Mouse (Mus musculus) CH12.LX (cell line): ENCODE measurements around the gene 1700123O20Rik. TPM values are rescaled to one million over a fixed set of nuclear protein-coding genes. Genes with fewer than 3 reads are reported as not detected.

Experiments used
- DNase-seq: peaks from one replicate; pipeline ENCODE4 v3.0.0-alpha.2; 2013; ENCODE audit errors: extremely low read depth
- H3K27ac ChIP-seq: 2 replicates; pipeline ENCODE4 v1.5.1; 2012; ENCODE audit warnings: low read depth, mild to moderate bottlenecking, control low read depth, moderate library complexity; ENCODE audit not compliant: insufficient read depth
- H3K27me3 ChIP-seq: replicated peaks from 2 replicates; pipeline ENCODE3; 2012; ENCODE audit warnings: inconsistent platforms
- H3K36me3 ChIP-seq, 2 experiments: replicated peaks in 1 of 2; 2 replicates each; pipeline versions ENCODE3 to v1.6.1; 2012; ENCODE audit warnings: inconsistent platforms in 1 of 2, low read length in 1 of 2, mild to moderate bottlenecking in 1 of 2, mixed read lengths in 1 of 2, moderate library complexity in 1 of 2; ENCODE audit not compliant: control insufficient read depth in 1 of 2, insufficient read depth in 1 of 2
- H3K4me1 ChIP-seq, 2 experiments: 2 replicates each; pipeline ENCODE4 v1.6.1; 2012; ENCODE audit warnings: inconsistent platforms in 1 of 2, moderate library complexity in 1 of 2; ENCODE audit not compliant: insufficient read depth in 2 of 2, control insufficient read depth in 1 of 2
- H3K4me2 ChIP-seq: 2 replicates; pipeline ENCODE4 v1.6.1; 2012; ENCODE audit warnings: low read depth, mild to moderate bottlenecking, control low read depth; ENCODE audit not compliant: poor library complexity, insufficient read depth, severe bottlenecking
- H3K4me3 ChIP-seq, 3 experiments: fragments of 150-350 bp in 1 of 3; sonication (generic) in 1 of 3; replicated peaks in 1 of 3; 2 replicates each; pipeline versions ENCODE3 to v1.5.1; 2011 to 2012; ENCODE audit warnings: low read depth in 2 of 3, low read length in 2 of 3, mild to moderate bottlenecking in 2 of 3, moderate library complexity in 2 of 3, control low read depth in 1 of 3, improper control_type of control experiment in 1 of 3, inconsistent platforms in 1 of 3, mixed read lengths in 1 of 3; ENCODE audit not compliant: poor library complexity in 1 of 3
- H3K79me2 ChIP-seq: replicated peaks from 2 replicates; pipeline ENCODE4 v1.6.1; 2012; ENCODE audit warnings: mild to moderate bottlenecking, moderate library complexity; ENCODE audit not compliant: control insufficient read depth, poor library complexity, insufficient read depth, severe bottlenecking; ENCODE audit errors: extremely low read depth
- H3K9ac ChIP-seq: 2 replicates; pipeline ENCODE4 v1.6.1; 2012; ENCODE audit warnings: low read depth, mild to moderate bottlenecking, control low read depth, moderate library complexity; ENCODE audit not compliant: insufficient read depth
- H3K9me3 ChIP-seq: replicated peaks from 2 replicates; pipeline ENCODE3; 2012; ENCODE audit warnings: low read length, inconsistent platforms, mixed read lengths
- BHLHE40 ChIP-seq: IDR thresholded peaks from 2 replicates; pipeline ENCODE4 v1.6.1; 2011; ENCODE audit warnings: mild to moderate bottlenecking, low read depth, low read length, improper control_type of control experiment
- CHD1 ChIP-seq: IDR thresholded peaks from 2 replicates; pipeline ENCODE4 v1.6.1; 2012; ENCODE audit warnings: low read depth, low read length, improper control_type of control experiment, inconsistent platforms
- CTCF ChIP-seq, 2 experiments: IDR thresholded peaks in 1 of 2; conservative IDR thresholded peaks in 1 of 2; 2 replicates each; pipeline ENCODE4 v1.5.1; 2011 to 2012; ENCODE audit warnings: low read depth in 2 of 2, low read length in 2 of 2, improper control_type of control experiment in 1 of 2, inconsistent platforms in 1 of 2, mild to moderate bottlenecking in 1 of 2, moderate library complexity in 1 of 2
- ETS1 ChIP-seq: conservative IDR thresholded peaks from 2 replicates; pipeline ENCODE4 v1.6.1; 2012; ENCODE audit warnings: low read depth, mild to moderate bottlenecking, inconsistent platforms, low read length, improper control_type of control experiment, moderate library complexity
- KAT2A ChIP-seq: IDR thresholded peaks from 2 replicates; pipeline ENCODE4 v1.6.1; 2012; ENCODE audit warnings: low read length, improper control_type of control experiment, inconsistent platforms; ENCODE audit not compliant: insufficient replicate concordance
- MAZ ChIP-seq: IDR thresholded peaks from 2 replicates; pipeline ENCODE4 v1.6.1; 2012; ENCODE audit warnings: low read depth, mild to moderate bottlenecking, inconsistent platforms, low read length, improper control_type of control experiment, moderate library complexity
- MYC ChIP-seq: IDR thresholded peaks from 2 replicates; pipeline ENCODE4 v1.6.1; 2011; ENCODE audit warnings: low read depth, mild to moderate bottlenecking, improper control_type of control experiment, low read length
- NELFE ChIP-seq: IDR thresholded peaks from 2 replicates; pipeline ENCODE4 v1.6.1; 2011; ENCODE audit warnings: low read depth, low read length, improper control_type of control experiment
- NRF1 ChIP-seq: IDR thresholded peaks from 2 replicates; pipeline ENCODE4 v1.6.1; 2014; ENCODE audit warnings: low read depth, mild to moderate bottlenecking, inconsistent platforms, low read length, improper control_type of control experiment, moderate library complexity
- POLR2AphosphoS2 ChIP-seq: IDR thresholded peaks from 2 replicates; pipeline ENCODE4 v1.6.1; 2011; ENCODE audit warnings: low read depth, low read length, improper control_type of control experiment
- RAD21 ChIP-seq: IDR thresholded peaks from 2 replicates; pipeline ENCODE4 v1.6.1; 2011; ENCODE audit warnings: low read depth, mild to moderate bottlenecking, low read length, improper control_type of control experiment, moderate library complexity
- SMC3 ChIP-seq: IDR thresholded peaks from 2 replicates; pipeline ENCODE4 v1.6.1; 2011; ENCODE audit warnings: low read depth, low read length, improper control_type of control experiment
- UBTF ChIP-seq: IDR thresholded peaks from 2 replicates; pipeline ENCODE4 v1.6.1; 2012; ENCODE audit warnings: low read depth, mild to moderate bottlenecking, inconsistent platforms, low read length, improper control_type of control experiment, moderate library complexity
- USF2 ChIP-seq: conservative IDR thresholded peaks from 2 replicates; pipeline ENCODE4 v1.6.1; 2011; ENCODE audit warnings: low read depth, low read length, improper control_type of control experiment
- ZC3H11A ChIP-seq: IDR thresholded peaks from 2 replicates; pipeline ENCODE4 v1.6.1; 2012; ENCODE audit warnings: low read depth, mild to moderate bottlenecking, inconsistent platforms, low read length, improper control_type of control experiment
- dilution Hi-C: fragments of 300-500 bp; cut with MboI; formaldehyde crosslinking; loops from 2 replicates; pipeline ENCODE4 v1.14.3; 2020; ENCODE audit warnings: low sequenced_read_pairs; ENCODE audit not compliant: extremely low pct_unique_long_range_greater_than_20kb, extremely low pct_ligation_motif_present
- in situ Hi-C: fragments of 300-500 bp; cut with MboI; formaldehyde crosslinking; loops from 3 replicates; pipeline ENCODE4 v1.14.3; 2019; ENCODE audit warnings: low sequenced_read_pairs, low pct_ligation_motif_present, low pct_unique_long_range_greater_than_20kb, mixed read lengths
- polyA plus RNA-seq: library from polyadenylated mRNA; unstranded; fragments of >175 nt; gene quantifications from 2 replicates; pipeline ENCODE4 v1.2.1, GENCODE M21; 2012; ENCODE audit warnings: low read depth; ENCODE audit not compliant: insufficient read length
- total RNA-seq, 2 experiments: library from RNA; depleted of rRNA; stranded (reverse); fragments of 300-350 nt in 1 of 2; fragments of >200 nt in 1 of 2; gene quantifications; 2 replicates each; pipeline ENCODE4 v1.2.3; 2012 to 2014

Gene 1700123O20Rik
- total and polyA plus RNA-seq, 3 experiments, result 33.1 to 60.7 (median 59.1) TPM

GRCm38 (mm10) chr14:54698733-54699132, 12.7 kb downstream of the 1700123O20Rik start, which contains the start of gene Gm29776:
Gene Gm29776 (minus strand): TSS chr14:54698833.
- peaks cover 0 to 14% of the 10 kb centered on the region in 2 experiments for H3K36me3 ChIP-seq
- no peaks in the 10 kb centered on the region for H3K9me3 ChIP-seq
- no peaks in the 10 kb centered on the region for H3K79me2 ChIP-seq
- in situ Hi-C loops, result no loop called here
- H3K4me2 ChIP-seq, result no peak within 1 kb of the TSS
- H3K4me1 ChIP-seq, result peaks cover 0 to 5% of the 10 kb centered on the region in 2 experiments; a peak in 2 of 4 replicates
- no peak within 1 kb of the TSS for H3K27ac ChIP-seq
- H3K9ac ChIP-seq, result no peak within 1 kb of the TSS
- no peak within 1 kb of the TSS for H3K4me3 ChIP-seq
- H3K27me3 ChIP-seq, result no peaks in the 10 kb centered on the region
- DNase-seq, result no peak
- TF ChIP-seq ETS1 (no peak), NRF1 (no peak), BHLHE40 (no peak), CHD1 (no peak), UBTF (no peak), POLR2AphosphoS2 (no peak), MAZ (no peak)
- TF ChIP-seq, all 38 proteins: peak for 0
- dilution Hi-C loops, result no loop called here

- Histone ChIP-seq H3K79me2 (no peaks in the 10 kb centered on the region), H3K9me3 (no peaks in the 10 kb centered on the region), H3K36me3 (peaks cover 0 to 5% of the 10 kb centered on the region in 2 experiments), H3K4me2 (no peak overlapping the region), H3K4me1 (peaks cover 0 to 5% of the 10 kb centered on the region in 2 experiments; a peak in 2 of 4 replicates), H3K9ac (no peak overlapping the region), H3K27me3 (no peaks in the 10 kb centered on the region), H3K4me3 (no peak overlapping the region), H3K27ac (no peak overlapping the region)
- dilution Hi-C loops, result no loop called here
- in situ Hi-C loops, result no loop called here
- TF ChIP-seq NELFE (no peak), USF2 (no peak), ETS1 (no peak), UBTF (no peak), KAT2A (no peak)
- DNase-seq, result no peak
These were observed 13.6 kb downstream of the 1700123O20Rik start for GRCm38 (mm10) chr14:54699586-54699985.

- H3K36me3 ChIP-seq, result no peaks in the 10 kb centered on the region
- H3K9me3 ChIP-seq, result no peaks in the 10 kb centered on the region
- H3K27me3 ChIP-seq, result no peaks in the 10 kb centered on the region
- no peak overlapping the region for H3K4me2 ChIP-seq
- in situ Hi-C loops, result loop anchor here (5.0 kb wide), 1 partner anchor 49 kb away; no protein-coding TSS in a partner anchor
- H3K9ac ChIP-seq, result no peak overlapping the region
- peak; percentile 72 for DNase-seq
- dilution Hi-C loops, result no loop called here
- no peak overlapping the region for H3K4me3 ChIP-seq
- peaks cover 4 to 18% of the 10 kb centered on the region in 2 experiments; a peak in 3 of 4 replicates for H3K4me1 ChIP-seq
- TF ChIP-seq RAD21 (peak; percentile 90), ZC3H11A (peak; percentile 21; the same call in 1 of the 2 replicates), CTCF (conservative IDR thresholded peaks at IDR 0.05 in 1 of 2, IDR thresholded peaks at IDR 0.05 in 1 of 2; ENCODE audit: low read depth in 2 of 2, low read length in 2 of 2) (peak; percentile 90 to 98), MYC (no peak), SMC3 (peak; percentile 87)
- TF ChIP-seq, all 38 proteins: peak for 4
- H3K27ac ChIP-seq, result no peak overlapping the region
- H3K79me2 ChIP-seq, result no peaks in the 10 kb centered on the region
These were observed 15.3 kb downstream of the 1700123O20Rik start for GRCm38 (mm10) chr14:54701298-54701697.
